Mouse (Mus musculus) fibroblast of lung, adult 2 months (primary cell): ENCODE measurements at regions not wholly inside any gene's neighbourhood (a gene's known extent, or its start where the extent isn't known, plus 50 kb on each side); places are given as distances from the start of the nearest gene placed in this dataset.
"Not testable (repeated sequence)": the region's sequence is repeated elsewhere in the genome, so short reads cannot be mapped to it uniquely, and the experiment has no call there.

Source experiments
- DNase-seq: peaks from one replicate; pipeline ENCODE4 v3.0.0-alpha.2; 2011; ENCODE audit warnings: low read depth

- DNase-seq, result no peak
Observed at GRCm38 (mm10) chr1:12025791-12026190, 611.9 kb downstream of the A830018L16Rik start.

GRCm38 (mm10) chr1:12027442-12027841 lies 613.5 kb downstream of the A830018L16Rik start:
- no peak for DNase-seq

GRCm38 (mm10) chr1:12028074-12028473 lies 614.2 kb downstream of the A830018L16Rik start:
- DNase-seq, result no peak

- no peak for DNase-seq
Observed at GRCm38 (mm10) chr1:12051931-12052482, 638.1 kb downstream of the A830018L16Rik start.

- DNase-seq, result no peak
Observed at GRCm38 (mm10) chr1:12055865-12056560, 642.1 kb downstream of the A830018L16Rik start.

- DNase-seq, result no peak
Observed at GRCm38 (mm10) chr1:12065016-12065513, 651.2 kb downstream of the A830018L16Rik start.

GRCm38 (mm10) chr1:12092564-12093504 lies 678.9 kb downstream of the A830018L16Rik start:
- DNase-seq, result no peak

GRCm38 (mm10) chr1:12115041-12115828 lies 701.3 kb downstream of the A830018L16Rik start:
- no peak for DNase-seq

GRCm38 (mm10) chr1:12117083-12117482 lies 703.2 kb downstream of the A830018L16Rik start:
- no peak for DNase-seq

- DNase-seq, result no peak
Observed at GRCm38 (mm10) chr1:12120926-12121325, 707.0 kb downstream of the A830018L16Rik start.

GRCm38 (mm10) chr1:12126611-12127010 lies 712.7 kb downstream of the A830018L16Rik start:
- not testable (repeated sequence) for DNase-seq

- DNase-seq, result no peak
Observed at GRCm38 (mm10) chr1:12170503-12170902, 756.6 kb downstream of the A830018L16Rik start.

- DNase-seq, result no peak
Observed at GRCm38 (mm10) chr1:12189646-12190233, 775.8 kb downstream of the A830018L16Rik start.

- no peak for DNase-seq
Observed at GRCm38 (mm10) chr1:12192588-12192987, 778.7 kb downstream of the A830018L16Rik start.

- DNase-seq, result no peak
Observed at GRCm38 (mm10) chr1:12231089-12231488, 817.2 kb downstream of the A830018L16Rik start.

GRCm38 (mm10) chr1:12242090-12242489 lies 828.2 kb downstream of the A830018L16Rik start:
- no peak for DNase-seq

GRCm38 (mm10) chr1:12282493-12282892 lies 868.6 kb downstream of the A830018L16Rik start:
- no peak for DNase-seq

GRCm38 (mm10) chr1:12285551-12285950 lies 871.6 kb downstream of the A830018L16Rik start:
- no peak for DNase-seq

GRCm38 (mm10) chr1:12286026-12286425 lies 872.1 kb downstream of the A830018L16Rik start:
- no peak for DNase-seq

GRCm38 (mm10) chr1:12288521-12288920 lies 874.6 kb downstream of the A830018L16Rik start:
- no peak for DNase-seq

- peak; percentile 50 for DNase-seq
Observed at GRCm38 (mm10) chr1:12291787-12292186, 877.9 kb downstream of the A830018L16Rik start.
